Mouse (Mus musculus): Measurements from ENCODE around the gene Nufip2. TPM values are rescaled to one million over a fixed set of nuclear protein-coding genes. Genes with fewer than 3 reads are reported as not detected.
"Not testable (repeated sequence)": the region's sequence is repeated elsewhere in the genome, so short reads cannot be mapped to it uniquely, and the experiment has no call there.

Nufip2 gene
- polyA plus RNA-seq, 1 experiment = 40.8 TPM

DNA sequence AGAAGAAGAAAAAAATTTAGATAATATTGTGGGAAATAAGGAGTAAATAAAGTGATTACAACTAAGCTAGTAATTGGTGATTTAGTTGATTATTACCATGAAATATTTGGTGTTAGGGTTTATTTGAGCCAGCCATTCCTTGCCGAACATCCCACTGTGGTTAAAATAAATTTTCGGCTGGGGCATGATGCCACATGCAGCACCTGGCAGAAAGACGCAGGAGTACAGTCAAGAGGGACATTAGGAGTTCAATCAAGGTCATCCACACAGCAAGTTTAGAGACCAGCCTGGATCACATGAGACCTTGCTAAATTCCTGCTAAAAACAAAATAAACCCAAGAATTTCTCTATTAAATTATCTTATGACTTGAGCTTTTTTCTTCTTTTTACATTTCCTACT is 23.1 kb downstream of the Nufip2 start:
- no peak overlapping the region for H3K4me3 ChIP-seq (ENCODE audit: insufficient read depth, low read length)
- no peaks in the 10 kb centered on the region for H3K4me1 ChIP-seq (ENCODE audit: control insufficient read depth, insufficient read depth, low read length)
- TF ChIP-seq POLR2A (IDR thresholded peaks at IDR 0.05; ENCODE audit: borderline replicate concordance, low read depth, low read length) (no peak), CTCF (IDR thresholded peaks at IDR 0.05; ENCODE audit: low read depth, low read length) (no peak)
- H3K27ac ChIP-seq (ENCODE audit: insufficient read depth, low read depth, low read length) = no peak overlapping the region

GRCm38 (mm10) chr11:77713736-77714135 is 27.8 kb downstream of the Nufip2 start:
- Histone ChIP-seq H3K4me3 (ENCODE audit: insufficient read depth, low read length) (no peak overlapping the region), H3K27ac (ENCODE audit: insufficient read depth, low read depth, low read length) (no peak overlapping the region), H3K4me1 (ENCODE audit: control insufficient read depth, insufficient read depth, low read length) (no peaks in the 10 kb centered on the region)
- no peak for TF ChIP-seq POLR2A (IDR thresholded peaks at IDR 0.05; ENCODE audit: borderline replicate concordance, low read depth, low read length)

DNA sequence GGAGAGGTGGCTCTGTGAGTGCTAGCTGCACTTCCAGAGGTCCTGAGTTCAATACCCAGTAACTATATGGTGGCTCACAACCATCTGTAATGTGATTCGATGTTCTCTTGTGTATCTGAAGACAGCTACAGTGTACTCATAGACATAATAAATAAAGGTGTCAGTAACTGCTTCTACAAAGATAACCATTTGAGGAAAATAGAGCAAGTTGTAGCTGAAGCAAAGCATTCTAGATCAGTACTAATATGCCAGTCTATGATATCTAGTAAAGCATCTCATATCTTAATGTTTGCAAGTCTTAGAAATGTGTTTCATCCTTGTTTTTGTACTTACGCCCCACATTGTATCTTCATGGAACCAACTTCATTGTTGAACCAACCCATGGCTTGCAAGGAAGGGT is 33.1 kb downstream of the Nufip2 start:
- Histone ChIP-seq H3K4me3 (ENCODE audit: insufficient read depth, low read length) (no peak overlapping the region), H3K27ac (ENCODE audit: insufficient read depth, low read depth, low read length) (no peak overlapping the region), H3K4me1 (ENCODE audit: control insufficient read depth, insufficient read depth, low read length) (no peaks in the 10 kb centered on the region)
- TF ChIP-seq POLR2A (IDR thresholded peaks at IDR 0.05; ENCODE audit: borderline replicate concordance, low read depth, low read length) (no peak), CTCF (IDR thresholded peaks at IDR 0.05; ENCODE audit: low read depth, low read length) (no peak)

GRCm38 (mm10) chr11:77721389-77721788 is 35.4 kb downstream of the Nufip2 start:
- Histone ChIP-seq H3K4me3 (ENCODE audit: insufficient read depth, low read length) (no peak overlapping the region), H3K4me1 (ENCODE audit: control insufficient read depth, insufficient read depth, low read length) (no peaks in the 10 kb centered on the region), H3K27ac (ENCODE audit: insufficient read depth, low read depth, low read length) (no peak overlapping the region)
- TF ChIP-seq POLR2A (IDR thresholded peaks at IDR 0.05; ENCODE audit: borderline replicate concordance, low read depth, low read length) (no peak), CTCF (IDR thresholded peaks at IDR 0.05; ENCODE audit: low read depth, low read length) (no peak)

- no peak overlapping the region for H3K4me3 ChIP-seq (ENCODE audit: insufficient read depth, low read length)
- no peak overlapping the region for H3K27ac ChIP-seq (ENCODE audit: insufficient read depth, low read depth, low read length)
- peaks cover 10% of the 10 kb centered on the region for H3K4me1 ChIP-seq (ENCODE audit: control insufficient read depth, insufficient read depth, low read length)
- TF ChIP-seq POLR2A (IDR thresholded peaks at IDR 0.05; ENCODE audit: borderline replicate concordance, low read depth, low read length) = no peak
- no peak for TF ChIP-seq CTCF (IDR thresholded peaks at IDR 0.05; ENCODE audit: low read depth, low read length)
These were observed 38.8 kb downstream of the Nufip2 start for GRCm38 (mm10) chr11:77724766-77725165.

GRCm38 (mm10) chr11:77725183-77725582 is 39.2 kb downstream of the Nufip2 start, which contains the start of gene Cryba1:
Gene Cryba1 (minus strand): TSS chr11:77725283.
- Histone ChIP-seq H3K27ac (ENCODE audit: insufficient read depth, low read depth, low read length) (no peak within 1 kb of the TSS), H3K4me1 (ENCODE audit: control insufficient read depth, insufficient read depth, low read length) (peaks cover 10% of the 10 kb centered on the region), H3K4me3 (ENCODE audit: insufficient read depth, low read length) (no peak within 1 kb of the TSS)
- no peak for TF ChIP-seq CTCF (IDR thresholded peaks at IDR 0.05; ENCODE audit: low read depth, low read length)
- TF ChIP-seq POLR2A (IDR thresholded peaks at IDR 0.05; ENCODE audit: borderline replicate concordance, low read depth, low read length) = no peak

DNA sequence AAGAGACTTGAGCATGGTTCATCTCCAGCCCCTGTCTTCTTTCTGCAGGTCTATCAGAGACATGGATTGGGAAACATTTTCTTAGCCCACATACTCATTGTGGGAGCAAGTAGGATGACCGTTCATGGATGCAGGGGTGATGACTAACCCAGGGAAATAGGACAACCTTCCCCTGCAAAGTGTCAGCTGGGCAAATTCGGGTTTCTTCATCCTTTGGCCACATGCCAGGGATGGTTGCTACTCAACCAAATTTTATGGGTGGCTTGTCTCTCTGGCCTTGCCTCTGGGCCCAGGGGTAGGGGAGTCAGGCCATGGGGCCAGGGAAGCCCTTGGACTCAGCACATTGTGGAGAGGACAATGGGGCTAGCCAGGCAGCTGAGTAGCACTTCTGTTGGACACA is 42.6 kb downstream of the Nufip2 start:
- TF ChIP-seq POLR2A (IDR thresholded peaks at IDR 0.05; ENCODE audit: borderline replicate concordance, low read depth, low read length) (no peak), CTCF (IDR thresholded peaks at IDR 0.05; ENCODE audit: low read depth, low read length) (no peak)
- no peak overlapping the region for H3K27ac ChIP-seq (ENCODE audit: insufficient read depth, low read depth, low read length)
- H3K4me3 ChIP-seq (ENCODE audit: insufficient read depth, low read length) = no peak overlapping the region
- peaks cover 10% of the 10 kb centered on the region for H3K4me1 ChIP-seq (ENCODE audit: control insufficient read depth, insufficient read depth, low read length)

GRCm38 (mm10) chr11:77737289-77737688 is 51.3 kb downstream of the Nufip2 start:
- H3K27ac ChIP-seq (ENCODE audit: insufficient read depth, low read depth, low read length) = no peak overlapping the region
- no peak overlapping the region for H3K4me3 ChIP-seq (ENCODE audit: insufficient read depth, low read length)
- no peak for TF ChIP-seq POLR2A (IDR thresholded peaks at IDR 0.05; ENCODE audit: borderline replicate concordance, low read depth, low read length)
- peak; percentile 96 for TF ChIP-seq CTCF (IDR thresholded peaks at IDR 0.05; ENCODE audit: low read depth, low read length)
- H3K4me1 ChIP-seq (ENCODE audit: control insufficient read depth, insufficient read depth, low read length) = no peaks in the 10 kb centered on the region

GRCm38 (mm10) chr11:77738555-77738954 is 52.6 kb downstream of the Nufip2 start:
- no peak overlapping the region for H3K27ac ChIP-seq (ENCODE audit: insufficient read depth, low read depth, low read length)
- H3K4me3 ChIP-seq (ENCODE audit: insufficient read depth, low read length) = no peak overlapping the region
- TF ChIP-seq CTCF (IDR thresholded peaks at IDR 0.05; ENCODE audit: low read depth, low read length) = no peak
- no peak for TF ChIP-seq POLR2A (IDR thresholded peaks at IDR 0.05; ENCODE audit: borderline replicate concordance, low read depth, low read length)
- no peaks in the 10 kb centered on the region for H3K4me1 ChIP-seq (ENCODE audit: control insufficient read depth, insufficient read depth, low read length)

DNA sequence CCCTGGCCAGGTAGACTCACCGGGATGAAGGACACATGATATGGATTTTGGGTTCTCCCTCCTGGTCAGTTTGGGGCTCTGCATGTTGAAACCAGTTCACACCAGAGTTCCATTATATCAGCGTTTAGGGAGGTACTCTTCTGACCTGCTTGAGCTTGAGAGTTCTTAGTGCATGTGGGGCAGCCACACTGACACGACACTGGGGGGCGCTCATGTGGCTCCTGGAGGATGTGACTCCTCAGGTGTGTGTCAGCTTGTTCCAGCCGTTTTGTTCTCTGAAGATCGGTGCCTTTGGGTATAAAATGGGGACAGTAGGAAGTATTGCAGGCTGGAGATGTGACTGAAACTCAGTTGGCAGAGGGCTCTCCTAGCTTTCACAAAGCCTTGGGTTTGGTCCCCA is 58.0 kb downstream of the Nufip2 start:
- H3K4me1 ChIP-seq (ENCODE audit: control insufficient read depth, insufficient read depth, low read length) = no peaks in the 10 kb centered on the region
- no peak overlapping the region for H3K27ac ChIP-seq (ENCODE audit: insufficient read depth, low read depth, low read length)
- H3K4me3 ChIP-seq (ENCODE audit: insufficient read depth, low read length) = no peak overlapping the region
- TF ChIP-seq POLR2A (IDR thresholded peaks at IDR 0.05; ENCODE audit: borderline replicate concordance, low read depth, low read length) (no peak), CTCF (IDR thresholded peaks at IDR 0.05; ENCODE audit: low read depth, low read length) (no peak)

DNA sequence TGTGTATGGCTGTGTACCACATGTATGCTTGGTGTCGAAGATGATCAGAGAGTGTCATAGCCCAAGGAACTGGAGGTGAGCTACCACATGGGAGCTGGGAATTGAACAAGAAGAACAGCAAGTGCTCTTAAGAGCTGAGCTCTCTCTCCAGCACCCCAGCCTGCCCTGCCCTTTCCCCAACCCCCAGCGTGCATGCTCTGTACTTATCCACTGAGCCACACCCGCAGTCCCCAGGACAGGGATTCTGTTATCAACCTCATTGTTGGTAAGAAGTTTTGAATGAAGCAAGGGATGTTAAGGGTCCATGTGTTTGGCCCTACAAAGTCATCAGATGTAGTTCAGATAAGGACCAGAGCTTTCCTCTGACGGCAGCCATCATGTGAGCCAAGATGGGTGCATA is 60.7 kb downstream of the Nufip2 start:
- TF ChIP-seq POLR2A (IDR thresholded peaks at IDR 0.05; ENCODE audit: borderline replicate concordance, low read depth, low read length) (no peak), CTCF (IDR thresholded peaks at IDR 0.05; ENCODE audit: low read depth, low read length) (no peak)
- no peaks in the 10 kb centered on the region for H3K4me1 ChIP-seq (ENCODE audit: control insufficient read depth, insufficient read depth, low read length)
- no peak overlapping the region for H3K4me3 ChIP-seq (ENCODE audit: insufficient read depth, low read length)
- H3K27ac ChIP-seq (ENCODE audit: insufficient read depth, low read depth, low read length) = no peak overlapping the region

- H3K4me3 ChIP-seq (ENCODE audit: insufficient read depth, low read length) = not testable (repeated sequence)
These were observed 61.1 kb downstream of the Nufip2 start for GRCm38 (mm10) chr11:77747103-77747502.

More at GRCm38 (mm10) chr11:77747103-77747502, 61.1 kb downstream of the Nufip2 start:
- not testable (repeated sequence) for H3K27ac ChIP-seq (ENCODE audit: insufficient read depth, low read depth, low read length); H3K4me1 ChIP-seq (ENCODE audit: control insufficient read depth, insufficient read depth, low read length)
